Mouse (Mus musculus) granulocyte monocyte progenitor cell, adult 5-6 weeks (primary cell): ENCODE measurements around the gene Zbtb22. TPM values are rescaled to one million over a fixed set of nuclear protein-coding genes. Genes with fewer than 3 reads are reported as not detected.

Experiments used
- ATAC-seq: replicated peaks from 2 replicates; pipeline ENCODE4 v1.8.0; 2016; ENCODE audit warnings: mild to moderate bottlenecking, moderate TSS enrichment, inconsistent platforms; ENCODE audit not compliant: poor library complexity, severe bottlenecking
- total RNA-seq, 2 experiments: library from RNA; stranded (forward) in 1 of 2; stranded (reverse) in 1 of 2; fragments of 200-712, 200-1000 nt in 1 of 2; fragments of >200 nt in 1 of 2; fragmentation: Nextera tagmentation in 1 of 2; gene quantifications; 2 replicates each; pipeline ENCODE4 v1.2.3; 2014 to 2017

The Zbtb22 gene
- total RNA-seq, 2 experiments from 2014 or later = 11.9 to 23.9 TPM

DNA sequence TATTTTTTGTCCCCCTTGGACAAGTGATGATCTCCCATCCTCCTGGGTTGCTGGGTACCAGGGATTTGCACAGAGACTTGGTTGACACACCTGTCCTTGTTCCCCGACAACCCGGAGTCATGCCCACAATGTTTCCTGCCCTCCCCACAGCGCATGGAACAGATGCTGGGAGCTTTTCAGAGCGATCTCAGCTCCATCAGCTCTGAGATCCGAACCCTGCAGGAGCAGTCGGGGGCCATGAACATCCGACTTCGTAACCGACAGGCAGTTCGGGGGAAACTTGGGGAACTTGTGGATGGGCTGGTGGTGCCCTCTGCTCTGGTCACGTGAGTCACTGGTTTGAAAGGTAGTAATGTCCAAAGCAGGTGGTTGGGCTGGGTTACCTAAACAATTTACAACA is 42.7 kb downstream of the Zbtb22 start:
- no peak for ATAC-seq

DNA sequence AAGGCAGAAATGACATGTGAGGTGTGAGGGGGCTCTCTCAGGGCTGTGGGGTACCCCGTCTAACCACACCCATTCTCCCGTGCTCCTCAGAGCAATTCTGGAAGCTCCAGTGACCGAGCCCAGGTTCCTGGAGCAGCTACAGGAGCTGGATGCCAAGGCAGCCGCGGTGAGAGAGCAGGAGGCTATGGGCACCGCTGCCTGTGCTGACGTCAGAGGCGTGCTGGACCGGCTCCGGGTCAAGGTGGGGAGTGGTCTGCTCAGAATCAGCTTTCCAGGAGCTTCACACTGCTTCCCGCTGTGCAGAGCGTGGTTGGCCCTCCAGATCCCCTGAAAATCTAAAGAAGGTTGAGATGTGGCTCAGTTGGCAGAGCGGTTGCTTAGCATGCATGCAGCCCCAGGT is 43.4 kb downstream of the Zbtb22 start:
- no peak for ATAC-seq

DNA sequence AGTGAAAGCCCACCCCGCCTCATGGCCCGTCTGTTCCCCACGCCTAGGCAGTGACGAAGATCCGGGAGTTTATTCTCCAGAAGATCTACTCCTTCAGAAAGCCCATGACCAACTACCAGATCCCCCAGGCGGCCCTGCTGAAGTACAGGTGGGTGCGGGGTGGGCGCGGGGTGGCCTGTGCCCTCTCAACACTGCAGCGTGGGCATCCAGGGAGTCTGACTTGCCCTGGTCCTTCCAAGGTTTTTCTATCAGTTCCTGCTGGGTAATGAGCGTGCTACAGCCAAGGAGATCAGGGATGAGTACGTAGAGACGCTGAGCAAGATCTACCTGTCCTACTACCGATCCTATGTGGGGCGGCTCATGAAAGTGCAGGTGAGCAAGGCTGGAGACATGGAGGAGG is 44.2 kb downstream of the Zbtb22 start:
- ATAC-seq = no peak

DNA sequence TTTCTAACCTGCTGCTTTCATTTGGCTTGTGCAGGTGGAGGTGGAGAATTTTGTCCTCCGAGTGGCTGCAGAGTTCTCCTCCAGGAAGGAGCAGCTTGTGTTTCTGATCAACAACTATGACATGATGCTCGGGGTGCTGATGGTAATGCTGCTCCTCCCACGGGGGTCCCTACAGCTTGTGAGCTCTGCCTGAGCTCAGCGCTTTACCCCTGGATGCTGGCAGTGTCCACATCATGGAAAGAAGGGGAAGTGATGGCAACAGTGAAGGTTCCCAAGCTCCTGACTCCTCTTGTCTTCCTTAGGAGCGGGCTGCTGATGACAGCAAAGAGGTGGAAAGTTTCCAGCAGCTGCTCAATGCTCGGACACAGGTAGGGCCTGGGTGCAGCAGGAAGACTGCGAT is 47.2 kb downstream of the Zbtb22 start:
- ATAC-seq = no peak

DNA sequence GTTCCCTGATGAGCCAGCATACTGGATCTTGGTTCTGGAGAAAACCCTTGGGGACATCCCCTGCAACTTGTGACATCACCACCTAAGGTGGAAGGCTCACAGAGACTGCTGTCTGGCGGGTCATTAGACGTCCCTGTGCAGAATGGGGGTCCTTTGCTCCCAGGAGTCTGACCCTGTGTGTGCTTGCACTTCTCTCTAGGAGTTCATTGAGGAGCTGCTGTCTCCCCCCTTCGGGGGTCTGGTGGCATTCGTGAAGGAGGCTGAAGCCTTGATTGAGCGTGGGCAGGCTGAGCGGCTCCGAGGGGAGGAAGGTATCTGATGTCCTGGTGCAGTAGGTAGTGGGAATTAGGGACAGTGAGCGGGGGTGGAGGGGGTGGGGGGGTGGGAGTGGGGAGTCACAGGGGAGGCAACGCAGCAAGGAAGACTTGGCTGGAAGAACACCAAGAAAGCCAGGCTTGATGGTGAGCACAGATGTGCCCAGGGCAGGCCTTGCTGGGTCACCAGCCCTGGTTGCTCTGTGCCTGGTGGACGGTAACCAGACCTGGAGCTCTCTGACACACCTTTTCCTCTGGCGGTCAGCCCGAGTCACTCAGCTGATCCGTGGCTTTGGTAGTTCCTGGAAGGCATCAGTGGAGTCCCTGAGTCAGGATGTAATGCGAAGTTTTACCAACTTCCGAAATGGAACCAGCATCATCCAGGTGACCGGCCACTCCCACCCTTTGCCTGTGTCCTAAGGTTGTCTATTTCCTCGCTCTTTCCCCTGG is 49.6 kb downstream of the Zbtb22 start:
- ATAC-seq = no peak

DNA sequence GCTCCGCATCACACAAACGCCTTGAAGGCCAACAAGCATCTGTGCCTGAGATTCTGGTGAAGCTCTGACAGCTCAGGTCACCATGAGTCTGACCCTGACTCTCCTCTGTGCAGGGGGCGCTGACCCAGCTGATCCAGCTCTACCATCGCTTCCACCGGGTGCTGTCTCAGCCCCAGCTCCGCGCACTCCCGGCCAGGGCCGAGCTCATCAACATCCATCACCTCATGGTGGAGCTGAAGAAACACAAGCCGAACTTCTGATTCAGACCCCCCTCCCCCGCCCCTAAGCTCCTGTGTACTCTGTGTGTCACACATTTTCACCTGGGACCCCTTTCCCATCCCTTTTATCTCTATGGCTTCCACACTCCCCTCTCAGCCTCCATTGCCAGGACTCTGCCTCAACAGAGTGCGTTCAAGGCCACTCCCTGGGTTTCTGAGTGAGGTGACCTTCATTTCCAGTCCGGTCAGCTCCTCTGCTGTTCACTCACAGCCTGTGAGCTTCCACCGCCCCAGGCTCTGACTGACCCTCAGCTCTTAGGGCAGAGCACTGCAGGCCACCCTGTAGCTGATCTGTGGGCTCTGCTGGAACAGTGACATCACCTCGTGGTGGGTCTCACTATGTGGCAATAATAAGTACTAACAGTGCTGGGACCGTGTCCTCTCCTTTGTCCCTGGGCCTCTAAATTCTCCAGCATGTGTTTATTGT is 50.3 kb downstream of the Zbtb22 start:
- ATAC-seq = no peak

DNA sequence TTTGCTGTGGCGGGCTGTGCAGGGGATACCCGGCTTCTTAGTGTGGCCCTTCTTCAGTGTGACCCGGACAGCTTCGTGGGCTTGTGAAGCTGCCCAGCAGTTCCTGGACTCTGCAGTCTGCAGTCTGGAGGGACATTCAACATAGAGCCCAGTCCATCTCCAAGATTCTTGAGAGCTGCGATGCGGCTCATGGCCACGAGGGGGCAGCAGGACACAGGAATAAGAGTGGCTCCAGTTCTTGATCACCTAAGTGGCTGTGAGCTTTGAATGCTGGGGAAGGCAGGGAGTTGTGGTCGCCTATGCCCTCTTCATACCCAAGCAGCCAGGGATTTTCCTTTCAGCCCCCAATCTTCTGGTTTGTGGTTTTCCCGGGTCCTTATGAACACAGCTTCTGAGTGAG is 52.8 kb downstream of the Zbtb22 start:
- peak; percentile 86 for ATAC-seq

Other genes with a start within 250 kb of the Zbtb22 start
- gene Hnrnpm, start 229.0 kb upstream of the Zbtb22 start, total RNA-seq (2014; fragmentation: Nextera tagmentation) = 501 and 545 TPM in 2 replicates
- 269 and 307 TPM in 2 replicates for gene Hnrnpm, start 229.0 kb upstream of the Zbtb22 start, total RNA-seq (2017)
- 29.5 and 41.2 TPM in 2 replicates for gene March2, start 197.2 kb upstream of the Zbtb22 start, total RNA-seq (2014; fragmentation: Nextera tagmentation)
- 20.0 and 22.4 TPM in 2 replicates for gene March2, start 197.2 kb upstream of the Zbtb22 start, total RNA-seq (2017)
- gene Rab11b, start 155.4 kb upstream of the Zbtb22 start, total RNA-seq (2014; fragmentation: Nextera tagmentation) = 66.7 and 83.4 TPM in 2 replicates
- gene Rab11b, start 155.4 kb upstream of the Zbtb22 start, total RNA-seq (2017) = 37.9 and 46.4 TPM in 2 replicates
- gene Angptl4, start 134.1 kb upstream of the Zbtb22 start, total RNA-seq (2014; fragmentation: Nextera tagmentation) = 13.2 and 22.6 TPM in 2 replicates
- 10.3 and 11.1 TPM in 2 replicates for gene Angptl4, start 134.1 kb upstream of the Zbtb22 start, total RNA-seq (2017)
- 17.5 and 21.0 TPM in 2 replicates for gene Kank3, start 105.4 kb upstream of the Zbtb22 start, total RNA-seq (2014; fragmentation: Nextera tagmentation)
- gene Kank3, start 105.4 kb upstream of the Zbtb22 start, total RNA-seq (2017) = 5.3 and 5.5 TPM in 2 replicates
- 3,502 and 3,517 TPM in 2 replicates for gene Rps28, start 91.3 kb upstream of the Zbtb22 start, total RNA-seq (2014; fragmentation: Nextera tagmentation)
- 2,416 and 2,576 TPM in 2 replicates for gene Rps28, start 91.3 kb upstream of the Zbtb22 start, total RNA-seq (2017)
- gene Ndufa7, start 91.3 kb upstream of the Zbtb22 start, total RNA-seq (2014; fragmentation: Nextera tagmentation) = 282 and 300 TPM in 2 replicates
- 133 and 200 TPM in 2 replicates for gene Ndufa7, start 91.3 kb upstream of the Zbtb22 start, total RNA-seq (2017)
- gene Cd320, start 72.8 kb upstream of the Zbtb22 start, total RNA-seq (2014; fragmentation: Nextera tagmentation) = 21.9 and 35.5 TPM in 2 replicates
- 20.3 and 31.3 TPM in 2 replicates for gene Cd320, start 72.8 kb upstream of the Zbtb22 start, total RNA-seq (2017)
- not detected in 2 replicates for gene Gm7029, start 42.1 kb upstream of the Zbtb22 start, total RNA-seq (2014; fragmentation: Nextera tagmentation)
- not detected in 2 replicates for gene Gm7029, start 42.1 kb upstream of the Zbtb22 start, total RNA-seq (2017)
- gene Kifc1, start 25.2 kb upstream of the Zbtb22 start, total RNA-seq (2014; fragmentation: Nextera tagmentation) = 9.5 and 13.9 TPM in 2 replicates
- 31.3 and 35.8 TPM in 2 replicates for gene Kifc1, start 25.2 kb upstream of the Zbtb22 start, total RNA-seq (2017)
- gene Platr17, start 10.8 kb upstream of the Zbtb22 start, total RNA-seq (2014; fragmentation: Nextera tagmentation) = 0.98 and 1.4 TPM in 2 replicates
- 0.46 TPM in 1 of 2 replicates, not detected in the other for gene Platr17, start 10.8 kb upstream of the Zbtb22 start, total RNA-seq (2017)
- 44.7 and 55.1 TPM in 2 replicates for gene Daxx, start 6.5 kb upstream of the Zbtb22 start, total RNA-seq (2014; fragmentation: Nextera tagmentation)
- gene Daxx, start 6.5 kb upstream of the Zbtb22 start, total RNA-seq (2017) = 22.4 and 40.6 TPM in 2 replicates
- gene Tapbp, start within 50 bp of the Zbtb22 start, total RNA-seq (2014; fragmentation: Nextera tagmentation) = 68.2 and 76.8 TPM in 2 replicates
- gene Tapbp, start within 50 bp of the Zbtb22 start, total RNA-seq (2017) = 48.0 and 57.7 TPM in 2 replicates
- 44.6 and 78.3 TPM in 2 replicates for gene Rgl2, start 13.6 kb downstream of the Zbtb22 start, total RNA-seq (2014; fragmentation: Nextera tagmentation)
- 35.5 and 35.8 TPM in 2 replicates for gene Rgl2, start 13.6 kb downstream of the Zbtb22 start, total RNA-seq (2017)
- 177 and 226 TPM in 2 replicates for gene Pfdn6, start 24.4 kb downstream of the Zbtb22 start, total RNA-seq (2014; fragmentation: Nextera tagmentation)
- 149 and 168 TPM in 2 replicates for gene Pfdn6, start 24.4 kb downstream of the Zbtb22 start, total RNA-seq (2017)
- gene Wdr46, start 24.8 kb downstream of the Zbtb22 start, total RNA-seq (2014; fragmentation: Nextera tagmentation) = 41.4 and 56.6 TPM in 2 replicates
- 48.6 and 53.9 TPM in 2 replicates for gene Wdr46, start 24.8 kb downstream of the Zbtb22 start, total RNA-seq (2017)
- gene B3galt4, start 35.6 kb downstream of the Zbtb22 start, total RNA-seq (2014; fragmentation: Nextera tagmentation) = 3.2 and 3.3 TPM in 2 replicates
- gene B3galt4, start 35.6 kb downstream of the Zbtb22 start, total RNA-seq (2017) = 3.2 and 4.0 TPM in 2 replicates
- gene Vps52, start 39.9 kb downstream of the Zbtb22 start, total RNA-seq (2014; fragmentation: Nextera tagmentation) = 38.4 and 39.2 TPM in 2 replicates
- 18.6 and 19.2 TPM in 2 replicates for gene Vps52, start 39.9 kb downstream of the Zbtb22 start, total RNA-seq (2017)
- 4,404 and 5,660 TPM in 2 replicates for gene Rps18, start 40.1 kb downstream of the Zbtb22 start, total RNA-seq (2014; fragmentation: Nextera tagmentation)
- gene Rps18, start 40.1 kb downstream of the Zbtb22 start, total RNA-seq (2017) = 1,485 and 1,727 TPM in 2 replicates
- gene H2-K1, start 84.4 kb downstream of the Zbtb22 start, total RNA-seq (2014; fragmentation: Nextera tagmentation) = 1,023 and 1,149 TPM in 2 replicates
- 564 and 822 TPM in 2 replicates for gene H2-K1, start 84.4 kb downstream of the Zbtb22 start, total RNA-seq (2017)
- gene Ring1, start 108.8 kb downstream of the Zbtb22 start, total RNA-seq (2014; fragmentation: Nextera tagmentation) = 14.5 and 19.8 TPM in 2 replicates
- gene Ring1, start 108.8 kb downstream of the Zbtb22 start, total RNA-seq (2017) = 9.9 and 14.0 TPM in 2 replicates
- gene H2-Ke6, start 112.2 kb downstream of the Zbtb22 start, total RNA-seq (2014; fragmentation: Nextera tagmentation) = 35.4 and 67.3 TPM in 2 replicates
- 27.1 and 30.1 TPM in 2 replicates for gene H2-Ke6, start 112.2 kb downstream of the Zbtb22 start, total RNA-seq (2017)
- gene Slc39a7, start 115.8 kb downstream of the Zbtb22 start, total RNA-seq (2014; fragmentation: Nextera tagmentation) = 41.0 and 56.8 TPM in 2 replicates
- gene Slc39a7, start 115.8 kb downstream of the Zbtb22 start, total RNA-seq (2017) = 99.8 and 103 TPM in 2 replicates
- 51.0 and 55.4 TPM in 2 replicates for gene Rxrb, start 115.9 kb downstream of the Zbtb22 start, total RNA-seq (2014; fragmentation: Nextera tagmentation)
- gene Rxrb, start 115.9 kb downstream of the Zbtb22 start, total RNA-seq (2017) = 40.5 and 47.2 TPM in 2 replicates
- 2.1 and 3.4 TPM in 2 replicates for gene Col11a2, start 123.5 kb downstream of the Zbtb22 start, total RNA-seq (2014; fragmentation: Nextera tagmentation)
- 1.2 and 3.4 TPM in 2 replicates for gene Col11a2, start 123.5 kb downstream of the Zbtb22 start, total RNA-seq (2017)
- gene H2-Oa, start 176.4 kb downstream of the Zbtb22 start, total RNA-seq (2014; fragmentation: Nextera tagmentation) = 6.4 and 15.0 TPM in 2 replicates
- 1.7 and 7.6 TPM in 2 replicates for gene H2-Oa, start 176.4 kb downstream of the Zbtb22 start, total RNA-seq (2017)
- 97.2 and 116 TPM in 2 replicates for gene H2-DMa, start 203.6 kb downstream of the Zbtb22 start, total RNA-seq (2014; fragmentation: Nextera tagmentation)
- 40.2 and 41.8 TPM in 2 replicates for gene H2-DMa, start 203.6 kb downstream of the Zbtb22 start, total RNA-seq (2017)
- gene Brd2, start 206.7 kb downstream of the Zbtb22 start, total RNA-seq (2014; fragmentation: Nextera tagmentation) = 165 and 218 TPM in 2 replicates
- gene Brd2, start 206.7 kb downstream of the Zbtb22 start, total RNA-seq (2017) = 273 and 284 TPM in 2 replicates
- gene H2-DMb2, start 227.4 kb downstream of the Zbtb22 start, total RNA-seq (2014; fragmentation: Nextera tagmentation) = 3.2 and 3.6 TPM in 2 replicates
- gene H2-DMb2, start 227.4 kb downstream of the Zbtb22 start, total RNA-seq (2017) = 3.8 and 7.1 TPM in 2 replicates
- 55.3 and 56.9 TPM in 2 replicates for gene H2-DMb1, start 237.2 kb downstream of the Zbtb22 start, total RNA-seq (2014; fragmentation: Nextera tagmentation)
- gene H2-DMb1, start 237.2 kb downstream of the Zbtb22 start, total RNA-seq (2017) = 47.9 and 48.5 TPM in 2 replicates